Mouse (Mus musculus): ENCODE results near the gene Mogs.

GRCm38 (mm10) chr6:83069488-83070246, 45.6 kb upstream of the Mogs start:
- no peak for TF ChIP-seq CTCF (IDR thresholded peaks at IDR 0.05; ENCODE audit: extremely low read depth, insufficient read depth, insufficient read length, insufficient replicate concordance)
- no peak for TF ChIP-seq POLR2A (IDR thresholded peaks at IDR 0.05; ENCODE audit: low read depth, low read length)
